Mouse (Mus musculus): ENCODE measurements around the gene Fpr3. TPM values are rescaled to one million over a fixed set of nuclear protein-coding genes. Genes with fewer than 3 reads are reported as not detected.

Gene Fpr3
- polyA plus RNA-seq, 1 experiment from 2014 or later = not detected

DNA sequence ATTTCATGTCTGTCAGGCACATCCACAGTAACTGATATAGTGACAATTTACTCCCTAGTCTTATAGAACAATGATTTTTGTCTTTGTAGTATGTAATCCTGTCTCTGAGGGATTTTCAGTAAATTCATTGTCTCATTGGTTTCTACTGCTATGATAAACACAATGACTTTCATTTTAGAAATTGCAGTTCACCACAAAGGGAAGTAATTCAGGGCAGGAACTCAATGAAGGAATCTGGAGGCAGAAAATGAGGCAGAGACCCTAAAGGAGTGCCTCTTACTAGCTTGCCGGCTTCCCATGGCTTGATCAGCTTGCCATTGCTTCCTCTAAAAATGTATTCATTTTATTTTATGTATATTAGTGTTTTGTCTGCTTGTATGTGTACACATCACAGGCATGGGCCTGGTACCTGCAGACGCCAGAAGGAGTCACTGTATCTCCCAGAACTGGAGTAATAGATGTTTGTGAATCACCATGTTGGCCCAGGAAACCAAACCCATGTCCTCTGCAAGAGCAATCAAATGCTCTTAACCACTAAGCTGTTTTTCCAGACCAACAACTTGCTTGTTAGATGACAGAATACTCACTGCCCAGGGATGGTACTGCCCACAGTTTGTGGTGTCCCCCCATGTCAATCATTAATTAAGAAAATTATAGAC lies 16.6 kb upstream of the Fpr3 start:
- ATAC-seq (ENCODE audit: insufficient number of reproducible peaks, insufficient read depth, low FRiP score, low read depth) = no peak
- H3K36me3 ChIP-seq (ENCODE audit: control insufficient read depth, insufficient read depth, low read length) = no peaks in the 10 kb centered on the region
- no peaks in the 10 kb centered on the region for H3K4me1 ChIP-seq (ENCODE audit: control insufficient read depth, insufficient read depth, low read length)
- H3K27ac ChIP-seq (ENCODE audit: low read length) = no peak overlapping the region
- H3K4me3 ChIP-seq (ENCODE audit: low read depth, low read length) = no peak overlapping the region
- 85% methylated on average over 2 of the region's 2 CpGs for WGBS
- no peak overlapping the region for H3K9ac ChIP-seq (replicated peaks; ENCODE audit: low read depth, low read length)
- H3K9me3 ChIP-seq (ENCODE audit: control insufficient read depth, low read depth, low read length) = no peaks in the 10 kb centered on the region
- no peaks in the 10 kb centered on the region for H3K27me3 ChIP-seq (ENCODE audit: control insufficient read depth, insufficient read depth, low read length)
- no peak overlapping the region for H3K4me2 ChIP-seq (replicated peaks; ENCODE audit: low read depth, low read length)

GRCm38 (mm10) chr17:17871697-17872096 lies 16.0 kb upstream of the Fpr3 start:
- WGBS = 91% methylated on average over 2 of the region's 2 CpGs
- Histone ChIP-seq H3K4me2 (replicated peaks; ENCODE audit: low read depth, low read length) (no peak overlapping the region), H3K36me3 (ENCODE audit: control insufficient read depth, insufficient read depth, low read length) (no peaks in the 10 kb centered on the region), H3K27me3 (ENCODE audit: control insufficient read depth, insufficient read depth, low read length) (no peaks in the 10 kb centered on the region), H3K4me1 (ENCODE audit: control insufficient read depth, insufficient read depth, low read length) (no peaks in the 10 kb centered on the region), H3K9ac (replicated peaks; ENCODE audit: low read depth, low read length) (no peak overlapping the region), H3K4me3 (ENCODE audit: low read depth, low read length) (no peak overlapping the region), H3K9me3 (ENCODE audit: control insufficient read depth, low read depth, low read length) (no peaks in the 10 kb centered on the region), H3K27ac (ENCODE audit: low read length) (no peak overlapping the region)
- no peak for ATAC-seq (ENCODE audit: insufficient number of reproducible peaks, insufficient read depth, low FRiP score, low read depth)

GRCm38 (mm10) chr17:17879347-17879746 lies 8.3 kb upstream of the Fpr3 start:
- Histone ChIP-seq H3K36me3 (ENCODE audit: control insufficient read depth, insufficient read depth, low read length) (no peaks in the 10 kb centered on the region), H3K4me1 (ENCODE audit: control insufficient read depth, insufficient read depth, low read length) (no peaks in the 10 kb centered on the region), H3K9me3 (ENCODE audit: control insufficient read depth, low read depth, low read length) (no peaks in the 10 kb centered on the region), H3K27ac (ENCODE audit: low read length) (no peak overlapping the region), H3K4me3 (ENCODE audit: low read depth, low read length) (no peak overlapping the region), H3K9ac (replicated peaks; ENCODE audit: low read depth, low read length) (no peak overlapping the region), H3K27me3 (ENCODE audit: control insufficient read depth, insufficient read depth, low read length) (no peaks in the 10 kb centered on the region), H3K4me2 (replicated peaks; ENCODE audit: low read depth, low read length) (no peak overlapping the region)
- WGBS = 85% methylated on average over 1 of the region's 1 CpGs
- ATAC-seq (ENCODE audit: insufficient number of reproducible peaks, insufficient read depth, low FRiP score, low read depth) = no peak

DNA sequence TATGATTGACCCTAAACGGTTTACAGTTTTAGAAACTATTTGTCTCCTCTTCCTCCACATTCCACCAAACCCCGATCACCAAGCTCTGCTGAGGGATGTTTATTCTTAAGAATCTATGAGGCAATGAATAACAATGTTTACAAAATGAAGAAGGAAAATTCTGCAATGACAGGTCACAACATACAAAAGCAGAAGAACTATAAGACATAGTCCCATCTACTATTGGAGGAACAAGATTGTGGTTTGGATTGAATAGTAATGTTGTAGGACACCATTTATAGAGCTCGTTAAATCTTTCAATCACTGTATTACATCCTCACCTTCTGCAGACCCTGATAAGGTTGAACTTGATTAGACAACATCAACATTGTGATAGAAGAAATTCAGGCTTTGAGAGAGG lies 5.0 kb upstream of the Fpr3 start:
- no peaks in the 10 kb centered on the region for H3K4me1 ChIP-seq (ENCODE audit: control insufficient read depth, insufficient read depth, low read length)
- no peak overlapping the region for H3K9ac ChIP-seq (replicated peaks; ENCODE audit: low read depth, low read length)
- no peaks in the 10 kb centered on the region for H3K9me3 ChIP-seq (ENCODE audit: control insufficient read depth, low read depth, low read length)
- ATAC-seq (ENCODE audit: insufficient number of reproducible peaks, insufficient read depth, low FRiP score, low read depth) = no peak
- no peak overlapping the region for H3K4me3 ChIP-seq (ENCODE audit: low read depth, low read length)
- H3K36me3 ChIP-seq (ENCODE audit: control insufficient read depth, insufficient read depth, low read length) = no peaks in the 10 kb centered on the region
- no peaks in the 10 kb centered on the region for H3K27me3 ChIP-seq (ENCODE audit: control insufficient read depth, insufficient read depth, low read length)
- H3K4me2 ChIP-seq (replicated peaks; ENCODE audit: low read depth, low read length) = no peak overlapping the region
- no peak overlapping the region for H3K27ac ChIP-seq (ENCODE audit: low read length)
- WGBS = 64% methylated on average over 3 of the region's 3 CpGs

GRCm38 (mm10) chr17:17883840-17884239 lies 3.8 kb upstream of the Fpr3 start, which contains the start of gene Fpr1:
TSS of gene Fpr1 (minus strand) at chr17:17883940.
- 75% methylated on average over 1 of the region's 1 CpGs for WGBS
- H3K4me2 ChIP-seq (replicated peaks; ENCODE audit: low read depth, low read length) = no peak within 1 kb of the TSS
- no peaks in the 10 kb centered on the region for H3K36me3 ChIP-seq (ENCODE audit: control insufficient read depth, insufficient read depth, low read length)
- H3K9ac ChIP-seq (replicated peaks; ENCODE audit: low read depth, low read length) = no peak within 1 kb of the TSS
- H3K27me3 ChIP-seq (ENCODE audit: control insufficient read depth, insufficient read depth, low read length) = no peaks in the 10 kb centered on the region
- no peaks in the 10 kb centered on the region for H3K9me3 ChIP-seq (ENCODE audit: control insufficient read depth, low read depth, low read length)
- no peaks in the 10 kb centered on the region for H3K4me1 ChIP-seq (ENCODE audit: control insufficient read depth, insufficient read depth, low read length)
- no peak for ATAC-seq (ENCODE audit: insufficient number of reproducible peaks, insufficient read depth, low FRiP score, low read depth)
- H3K27ac ChIP-seq (ENCODE audit: low read length) = no peak within 1 kb of the TSS
- H3K4me3 ChIP-seq (ENCODE audit: low read depth, low read length) = no peak within 1 kb of the TSS

DNA sequence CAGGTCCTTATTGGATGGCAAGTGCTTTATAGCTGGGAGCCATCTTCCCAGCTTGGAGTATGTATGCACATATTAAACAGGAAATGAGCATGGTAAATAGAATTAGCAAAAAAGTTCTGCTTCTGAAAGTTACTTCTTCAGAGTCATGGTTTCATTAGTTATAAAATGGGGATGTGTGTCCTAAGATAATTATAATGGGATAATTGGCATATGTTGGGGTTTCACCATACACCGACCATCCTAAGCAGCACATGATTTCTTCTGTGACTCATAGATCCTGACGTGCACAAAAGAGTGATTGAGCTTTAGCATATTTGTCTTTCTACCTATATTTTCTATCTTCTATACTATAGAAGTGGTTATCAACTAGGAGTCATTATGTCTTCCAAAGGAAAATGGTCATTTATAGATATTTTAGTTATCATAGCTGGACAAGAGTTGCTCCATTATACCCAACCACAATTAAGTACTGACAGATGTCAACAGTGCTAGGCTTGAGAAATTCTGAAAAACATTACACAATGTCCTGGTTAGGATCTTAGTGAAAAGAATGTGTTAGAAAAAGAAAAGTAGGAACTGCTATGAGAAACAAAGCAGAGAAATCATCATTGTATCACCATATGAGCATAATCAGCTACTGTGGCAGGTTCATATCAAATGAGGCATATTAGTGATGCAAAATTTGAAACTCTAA lies 2.2 kb downstream of the Fpr3 start:
- Histone ChIP-seq H3K4me3 (ENCODE audit: low read depth, low read length) (no peak overlapping the region), H3K27me3 (ENCODE audit: control insufficient read depth, insufficient read depth, low read length) (no peaks in the 10 kb centered on the region), H3K36me3 (ENCODE audit: control insufficient read depth, insufficient read depth, low read length) (no peaks in the 10 kb centered on the region), H3K9me3 (ENCODE audit: control insufficient read depth, low read depth, low read length) (no peaks in the 10 kb centered on the region), H3K9ac (replicated peaks; ENCODE audit: low read depth, low read length) (no peak overlapping the region), H3K4me1 (ENCODE audit: control insufficient read depth, insufficient read depth, low read length) (no peaks in the 10 kb centered on the region), H3K27ac (ENCODE audit: low read length) (no peak overlapping the region), H3K4me2 (replicated peaks; ENCODE audit: low read depth, low read length) (no peak overlapping the region)
- 78% methylated on average over 2 of the region's 2 CpGs for WGBS
- ATAC-seq (ENCODE audit: insufficient number of reproducible peaks, insufficient read depth, low FRiP score, low read depth) = no peak

DNA sequence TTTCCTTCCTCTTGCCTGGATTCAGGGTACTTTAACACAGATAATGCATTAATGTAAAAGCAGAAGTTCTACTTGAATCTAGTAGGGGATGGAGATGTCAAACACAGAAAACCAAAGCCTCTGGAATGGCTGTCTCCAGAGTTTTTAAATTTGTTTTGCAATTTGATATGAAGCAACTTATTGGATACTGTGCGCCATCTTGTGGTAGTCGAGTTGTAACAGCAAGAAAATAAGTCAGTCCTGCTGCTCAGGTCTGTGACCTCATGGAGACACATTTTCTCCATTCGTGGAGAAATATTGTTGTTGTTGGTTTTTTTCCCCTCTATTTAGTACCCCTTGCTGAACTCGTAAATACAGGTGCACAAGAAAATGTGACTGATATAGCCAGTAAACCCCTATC lies 8.4 kb downstream of the Fpr3 start:
- no peak overlapping the region for H3K4me3 ChIP-seq (ENCODE audit: low read depth, low read length)
- H3K4me2 ChIP-seq (replicated peaks; ENCODE audit: low read depth, low read length) = no peak overlapping the region
- no peaks in the 10 kb centered on the region for H3K36me3 ChIP-seq (ENCODE audit: control insufficient read depth, insufficient read depth, low read length)
- WGBS = 3% methylated on average over 4 of the region's 4 CpGs
- H3K9me3 ChIP-seq (ENCODE audit: control insufficient read depth, low read depth, low read length) = no peaks in the 10 kb centered on the region
- no peaks in the 10 kb centered on the region for H3K27me3 ChIP-seq (ENCODE audit: control insufficient read depth, insufficient read depth, low read length)
- no peak overlapping the region for H3K9ac ChIP-seq (replicated peaks; ENCODE audit: low read depth, low read length)
- no peaks in the 10 kb centered on the region for H3K4me1 ChIP-seq (ENCODE audit: control insufficient read depth, insufficient read depth, low read length)
- no peak for ATAC-seq (ENCODE audit: insufficient number of reproducible peaks, insufficient read depth, low FRiP score, low read depth)
- H3K27ac ChIP-seq (ENCODE audit: low read length) = no peak overlapping the region

DNA sequence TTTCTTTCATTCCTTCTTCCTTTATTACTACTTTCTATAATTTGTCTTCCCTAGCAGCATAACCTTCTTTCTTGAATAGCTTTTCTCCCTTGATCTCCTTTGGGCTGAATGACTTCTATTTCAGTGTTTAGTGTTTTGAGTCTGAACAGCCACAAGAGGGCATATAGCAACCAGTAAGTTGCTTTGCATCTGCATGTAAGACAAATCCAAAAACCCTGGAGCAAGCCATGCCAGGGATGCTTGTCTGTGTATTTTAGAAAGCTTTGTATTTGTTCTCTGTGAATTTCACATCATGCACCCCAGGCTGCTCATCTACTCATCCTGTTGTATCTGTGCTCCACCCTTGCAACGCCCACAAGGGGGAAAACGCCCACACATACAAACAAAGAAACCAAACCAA lies 11.6 kb downstream of the Fpr3 start:
- H3K9ac ChIP-seq (replicated peaks; ENCODE audit: low read depth, low read length) = no peak overlapping the region
- H3K9me3 ChIP-seq (ENCODE audit: control insufficient read depth, low read depth, low read length) = no peaks in the 10 kb centered on the region
- no peak overlapping the region for H3K4me3 ChIP-seq (ENCODE audit: low read depth, low read length)
- H3K4me1 ChIP-seq (ENCODE audit: control insufficient read depth, insufficient read depth, low read length) = no peaks in the 10 kb centered on the region
- no peaks in the 10 kb centered on the region for H3K36me3 ChIP-seq (ENCODE audit: control insufficient read depth, insufficient read depth, low read length)
- no peak for ATAC-seq (ENCODE audit: insufficient number of reproducible peaks, insufficient read depth, low FRiP score, low read depth)
- H3K4me2 ChIP-seq (replicated peaks; ENCODE audit: low read depth, low read length) = no peak overlapping the region
- no peaks in the 10 kb centered on the region for H3K27me3 ChIP-seq (ENCODE audit: control insufficient read depth, insufficient read depth, low read length)
- 85% methylated on average over 2 of the region's 2 CpGs for WGBS
- no peak overlapping the region for H3K27ac ChIP-seq (ENCODE audit: low read length)

DNA sequence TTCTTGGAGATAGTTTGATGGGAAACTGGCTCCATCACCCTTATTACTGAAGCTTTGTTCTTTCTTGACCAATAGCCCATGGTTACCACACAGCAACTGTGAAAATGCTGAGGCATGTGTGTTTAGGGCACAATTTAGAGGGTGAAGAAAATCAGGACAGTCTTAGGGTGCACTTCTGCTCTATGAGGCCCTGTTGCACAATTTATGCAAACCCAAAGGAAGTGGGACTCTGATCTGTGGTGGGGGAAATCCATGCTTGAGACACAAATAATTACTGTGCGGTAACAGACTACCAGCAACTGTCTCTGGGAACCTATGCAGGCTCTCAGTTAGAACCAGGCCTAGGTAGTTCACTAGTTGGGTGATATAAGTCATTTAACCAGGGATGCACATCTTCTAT lies 13.1 kb downstream of the Fpr3 start:
- no peak for ATAC-seq (ENCODE audit: insufficient number of reproducible peaks, insufficient read depth, low FRiP score, low read depth)
- 84% methylated on average over 1 of the region's 1 CpGs for WGBS

More for the DNA sequence above, 13.1 kb downstream of the Fpr3 start:
- Histone ChIP-seq H3K9me3 (ENCODE audit: control insufficient read depth, low read depth, low read length) (no peaks in the 10 kb centered on the region), H3K4me1 (ENCODE audit: control insufficient read depth, insufficient read depth, low read length) (no peaks in the 10 kb centered on the region), H3K4me3 (ENCODE audit: low read depth, low read length) (no peak overlapping the region), H3K27me3 (ENCODE audit: control insufficient read depth, insufficient read depth, low read length) (no peaks in the 10 kb centered on the region), H3K27ac (ENCODE audit: low read length) (no peak overlapping the region), H3K4me2 (replicated peaks; ENCODE audit: low read depth, low read length) (no peak overlapping the region), H3K36me3 (ENCODE audit: control insufficient read depth, insufficient read depth, low read length) (no peaks in the 10 kb centered on the region), H3K9ac (replicated peaks; ENCODE audit: low read depth, low read length) (no peak overlapping the region)

Measured in stomach, embryonic 14.5 days (tissue).